Mouse (Mus musculus): Measurements from ENCODE around the gene Shisa8. TPM values are rescaled to one million over a fixed set of nuclear protein-coding genes. Genes with fewer than 3 reads are reported as not detected.

Shisa8 gene
- polyA plus RNA-seq, 1 experiment from 2014 or later = 6.7 TPM

DNA sequence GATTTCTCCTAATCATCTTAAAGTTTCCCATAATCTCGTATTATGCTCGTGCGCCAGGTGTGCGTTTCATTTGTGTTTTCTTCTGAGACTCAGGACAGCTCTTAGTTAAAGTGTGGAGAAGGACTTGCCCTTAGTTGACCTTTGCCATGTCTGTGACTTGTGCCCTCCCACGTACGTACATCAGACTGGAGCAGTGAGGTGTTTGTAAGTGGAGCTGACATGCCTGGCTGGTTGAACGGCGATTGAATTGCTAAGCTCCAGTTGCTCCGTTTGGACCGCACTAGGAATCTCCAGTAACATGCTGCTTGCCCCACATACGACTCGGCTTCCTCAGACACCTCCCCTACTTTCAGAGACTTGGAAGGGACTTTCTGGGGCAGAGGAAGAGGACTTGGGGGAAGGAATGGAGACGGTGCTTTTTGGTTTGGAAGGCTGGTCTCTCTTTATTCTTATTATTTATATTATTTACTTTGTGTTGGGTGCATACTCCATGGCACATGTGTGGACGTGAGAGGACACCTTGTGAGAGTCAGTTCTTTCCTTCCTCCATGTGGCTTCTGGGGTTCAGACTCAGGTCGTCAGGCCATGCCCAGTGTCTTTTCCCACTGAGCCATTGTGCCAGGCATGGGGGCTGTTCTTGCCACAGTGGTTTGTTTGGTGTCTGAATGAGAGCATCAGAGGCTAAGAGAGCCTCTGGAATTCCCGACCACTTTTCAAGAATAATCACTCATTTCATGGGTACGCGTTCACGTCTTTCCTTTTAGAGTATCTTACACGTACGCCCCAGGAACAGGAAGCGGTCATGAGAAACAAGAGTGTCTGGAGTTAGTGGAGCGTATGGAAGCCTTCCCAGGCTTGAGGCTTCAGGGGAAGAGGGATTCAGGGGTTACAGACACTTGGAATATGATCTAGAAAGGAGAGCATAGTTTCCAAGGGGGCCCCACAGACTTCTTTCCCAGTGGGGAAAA is 45.1 kb downstream of the Shisa8 start:
- ATAC-seq (ENCODE audit: low FRiP score) = no peak
- Histone ChIP-seq H3K27ac (replicated peaks) (peak overlapping the region; percentile 66), H3K27me3 (replicated peaks) (no peaks in the 10 kb centered on the region), H3K4me2 (no peak overlapping the region), H3K4me3 (replicated peaks) (no peak overlapping the region), H3K36me3 (peaks cover 13% of the 10 kb centered on the region; the same call in 1 of the 2 replicates), H3K4me1 (peaks cover 83% of the 10 kb centered on the region), H3K9ac (replicated peaks) (no peak overlapping the region; the same call in 1 of the 2 replicates), H3K9me3 (replicated peaks) (no peaks in the 10 kb centered on the region)
- WGBS = 62% methylated on average over 23 of the region's 23 CpGs

GRCm38 (mm10) chr15:82166240-82167100 is 46.1 kb downstream of the Shisa8 start:
- 31% methylated on average over 22 of the region's 22 CpGs for WGBS
- Histone ChIP-seq H3K4me2 (peak overlapping the region; percentile 23), H3K27me3 (replicated peaks) (no peaks in the 10 kb centered on the region), H3K9me3 (replicated peaks) (no peaks in the 10 kb centered on the region), H3K9ac (replicated peaks) (no peak overlapping the region; the same call in 1 of the 2 replicates), H3K4me1 (peaks cover 82% of the 10 kb centered on the region), H3K4me3 (replicated peaks) (no peak overlapping the region), H3K36me3 (peaks cover 7% of the 10 kb centered on the region; the same call in 1 of the 2 replicates), H3K27ac (replicated peaks) (peak overlapping the region; percentile 66)
- no peak for ATAC-seq (ENCODE audit: low FRiP score)

DNA sequence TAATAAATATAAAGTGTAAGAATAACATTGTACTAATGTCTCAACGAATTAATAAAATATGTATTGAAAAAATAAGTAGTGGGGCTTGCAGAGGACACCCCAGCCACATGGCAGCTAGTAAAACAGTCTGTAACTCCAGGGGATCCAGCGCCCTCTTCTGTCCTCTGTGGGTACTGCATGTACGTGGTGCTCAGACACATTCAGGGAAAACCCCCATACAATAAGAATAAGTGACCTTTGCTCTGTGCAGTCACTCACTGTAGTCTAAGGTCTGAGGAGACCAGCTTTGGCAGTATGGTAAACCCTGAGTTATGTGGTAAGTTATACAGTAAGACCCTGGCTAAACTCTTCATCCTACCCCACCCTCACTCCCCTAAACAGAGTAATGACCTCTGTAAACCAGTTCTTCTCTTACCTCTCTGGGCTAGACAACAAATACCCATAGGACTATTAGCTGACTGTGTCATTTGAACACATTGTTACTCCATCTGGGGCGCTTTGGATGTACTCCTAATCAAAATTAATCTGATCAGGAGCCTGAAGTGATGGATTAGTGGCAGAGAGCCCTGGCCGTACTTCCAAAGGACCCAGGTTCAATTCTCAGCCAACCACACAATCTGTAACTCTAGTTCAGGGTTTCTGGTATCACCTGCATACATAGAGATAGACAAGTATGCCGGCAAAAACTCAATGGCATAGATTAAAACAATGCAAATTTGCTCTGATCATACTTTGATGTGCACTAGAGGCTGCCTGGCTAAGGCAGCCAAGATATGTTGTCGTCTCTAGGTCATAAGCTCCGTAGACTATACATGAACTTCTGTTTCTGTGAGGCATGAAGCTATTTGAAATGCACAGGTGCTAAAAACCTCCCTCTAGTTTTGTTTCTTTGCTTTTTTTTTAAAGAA is 47.0 kb downstream of the Shisa8 start:
- Histone ChIP-seq H3K36me3 (no peaks in the 10 kb centered on the region), H3K9me3 (replicated peaks) (no peaks in the 10 kb centered on the region), H3K4me1 (peaks cover 81% of the 10 kb centered on the region), H3K27ac (replicated peaks) (peak overlapping the region; percentile 66; the same call in 1 of the 2 replicates), H3K27me3 (replicated peaks) (no peaks in the 10 kb centered on the region), H3K9ac (replicated peaks) (no peak overlapping the region), H3K4me2 (no peak overlapping the region), H3K4me3 (replicated peaks) (no peak overlapping the region)
- 0 out of 2 replicates have a peak, but pooled peaks have one; percentile 16 for ATAC-seq (ENCODE audit: low FRiP score)
- 53% methylated on average over 8 of the region's 8 CpGs for WGBS

GRCm38 (mm10) chr15:82164496-82164895 is 48.1 kb downstream of the Shisa8 start:
- Histone ChIP-seq H3K36me3 (no peaks in the 10 kb centered on the region), H3K27me3 (replicated peaks) (no peaks in the 10 kb centered on the region), H3K4me2 (no peak overlapping the region), H3K4me3 (replicated peaks) (no peak overlapping the region), H3K9me3 (replicated peaks) (no peaks in the 10 kb centered on the region), H3K4me1 (peaks cover 80% of the 10 kb centered on the region), H3K27ac (replicated peaks) (no peak overlapping the region), H3K9ac (replicated peaks) (no peak overlapping the region)
- no peak for ATAC-seq (ENCODE audit: low FRiP score)
- WGBS = 73% methylated on average over 7 of the region's 7 CpGs

DNA sequence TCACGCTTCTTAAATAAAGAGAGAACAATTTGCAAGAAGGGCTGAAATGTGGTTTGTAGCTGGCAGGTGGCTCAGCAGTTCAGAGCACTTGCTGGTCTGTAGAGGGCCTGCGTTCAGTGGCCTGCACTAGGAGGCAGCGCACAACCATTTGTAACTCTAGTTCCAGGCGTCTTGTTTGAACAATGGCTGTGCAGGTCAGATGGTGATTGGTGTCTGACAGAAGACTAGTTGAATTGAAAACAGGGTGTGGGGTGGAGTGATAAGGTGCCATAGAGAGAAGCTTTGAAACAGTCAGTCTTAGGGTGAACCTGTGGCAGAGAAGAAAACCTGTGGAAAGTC is 48.6 kb downstream of the Shisa8 start:
- H3K27ac ChIP-seq (replicated peaks) = no peak overlapping the region
- ATAC-seq (ENCODE audit: low FRiP score) = no peak
- no peaks in the 10 kb centered on the region for H3K36me3 ChIP-seq
- H3K9me3 ChIP-seq (replicated peaks) = no peaks in the 10 kb centered on the region
- H3K9ac ChIP-seq (replicated peaks) = no peak overlapping the region
- WGBS = 48% methylated on average over 4 of the region's 4 CpGs
- no peaks in the 10 kb centered on the region for H3K27me3 ChIP-seq (replicated peaks)
- H3K4me1 ChIP-seq = peaks cover 80% of the 10 kb centered on the region
- no peak overlapping the region for H3K4me3 ChIP-seq (replicated peaks)
- H3K4me2 ChIP-seq = no peak overlapping the region

- Histone ChIP-seq H3K27me3 (replicated peaks) (no peaks in the 10 kb centered on the region), H3K4me1 (peaks cover 81% of the 10 kb centered on the region), H3K9me3 (replicated peaks) (no peaks in the 10 kb centered on the region), H3K4me2 (no peak overlapping the region), H3K9ac (replicated peaks) (no peak overlapping the region), H3K36me3 (no peaks in the 10 kb centered on the region), H3K4me3 (replicated peaks) (no peak overlapping the region), H3K27ac (replicated peaks) (no peak overlapping the region)
- WGBS = 85% methylated on average over 10 of the region's 10 CpGs
- no peak for ATAC-seq (ENCODE audit: low FRiP score)
Observed at GRCm38 (mm10) chr15:82163356-82164060, 49.1 kb downstream of the Shisa8 start.

- Histone ChIP-seq H3K4me1 (peaks cover 81% of the 10 kb centered on the region), H3K4me2 (no peak overlapping the region), H3K27ac (replicated peaks) (no peak overlapping the region), H3K4me3 (replicated peaks) (no peak overlapping the region), H3K9me3 (replicated peaks) (no peaks in the 10 kb centered on the region), H3K9ac (replicated peaks) (no peak overlapping the region), H3K27me3 (replicated peaks) (no peaks in the 10 kb centered on the region), H3K36me3 (no peaks in the 10 kb centered on the region)
- 77% methylated on average over 12 of the region's 12 CpGs for WGBS
- ATAC-seq (ENCODE audit: low FRiP score) = no peak
Observed at GRCm38 (mm10) chr15:82161965-82162600, 50.5 kb downstream of the Shisa8 start.

GRCm38 (mm10) chr15:82160731-82161640 is 51.6 kb downstream of the Shisa8 start:
- H3K27ac ChIP-seq (replicated peaks) = no peak overlapping the region
- WGBS = 78% methylated on average over 11 of the region's 11 CpGs
- no peaks in the 10 kb centered on the region for H3K9me3 ChIP-seq (replicated peaks)
- ATAC-seq (ENCODE audit: low FRiP score) = no peak
- no peak overlapping the region for H3K4me2 ChIP-seq
- H3K4me3 ChIP-seq (replicated peaks) = no peak overlapping the region
- peaks cover 70% of the 10 kb centered on the region for H3K4me1 ChIP-seq
- no peak overlapping the region for H3K9ac ChIP-seq (replicated peaks)
- no peaks in the 10 kb centered on the region for H3K27me3 ChIP-seq (replicated peaks)
- H3K36me3 ChIP-seq = no peaks in the 10 kb centered on the region

GRCm38 (mm10) chr15:82159471-82159870 is 53.1 kb downstream of the Shisa8 start:
- Histone ChIP-seq H3K27me3 (replicated peaks) (no peaks in the 10 kb centered on the region), H3K9ac (replicated peaks) (no peak overlapping the region), H3K4me1 (peaks cover 63% of the 10 kb centered on the region), H3K4me2 (no peak overlapping the region), H3K27ac (replicated peaks) (no peak overlapping the region), H3K4me3 (replicated peaks) (no peak overlapping the region), H3K36me3 (no peaks in the 10 kb centered on the region), H3K9me3 (replicated peaks) (no peaks in the 10 kb centered on the region)
- 82% methylated on average over 9 of the region's 9 CpGs for WGBS
- no peak for ATAC-seq (ENCODE audit: low FRiP score)
